Mouse (Mus musculus): ENCODE measurements at regions not wholly inside any gene's neighbourhood (a gene's known extent, or its start where the extent isn't known, plus 50 kb on each side); places are given as distances from the start of the nearest gene placed in this dataset.
A peak's percentile ranks its signal among the peaks of the same experiment; 100 is the strongest.

DNA sequence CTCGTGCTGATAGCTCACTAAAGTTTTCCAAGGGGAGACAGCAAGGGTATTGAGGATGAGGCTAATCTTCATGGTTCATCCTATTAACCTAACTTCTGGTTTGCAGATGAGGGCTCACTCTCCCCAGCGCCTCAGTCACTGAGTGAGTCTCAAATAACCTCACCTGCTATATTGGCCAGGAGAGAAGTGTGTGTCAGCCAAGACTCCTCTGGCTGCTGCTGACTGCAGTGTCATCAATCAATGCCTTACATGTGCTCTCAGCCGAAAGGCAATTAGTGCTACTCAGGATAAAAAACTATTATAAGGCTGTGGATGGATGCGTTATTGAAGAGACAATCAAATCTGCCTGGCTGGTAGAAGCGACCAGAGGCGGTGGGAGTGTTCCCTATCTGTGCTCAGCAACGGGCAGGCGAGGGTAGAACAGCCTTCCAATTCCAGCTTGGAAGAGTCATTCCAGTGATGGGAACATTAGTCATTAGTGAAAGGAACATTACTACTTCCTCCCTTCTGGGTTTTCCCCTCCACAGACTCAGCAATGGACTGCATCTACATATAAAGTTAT is 96.4 kb downstream of the Grpr start:
- no peak overlapping the region for H3K27ac ChIP-seq (replicated peaks; ENCODE audit: insufficient read depth, low read depth, low read length)
- no peak overlapping the region for H3K4me3 ChIP-seq (ENCODE audit: insufficient read depth, low read depth, low read length)
- H3K36me3 ChIP-seq (ENCODE audit: control insufficient read depth, insufficient read depth, low read length) = no peaks in the 10 kb centered on the region
- H3K4me1 ChIP-seq (ENCODE audit: control insufficient read depth, insufficient read depth, low read length) = no peaks in the 10 kb centered on the region
- TF ChIP-seq POLR2A (IDR thresholded peaks at IDR 0.05; ENCODE audit: extremely low read depth, insufficient read depth, low read length) (no peak), CTCF (IDR thresholded peaks at IDR 0.05; ENCODE audit: low read depth, low read length) (no peak)
- no peaks in the 10 kb centered on the region for H3K27me3 ChIP-seq (ENCODE audit: control insufficient read depth, insufficient read depth, low read length)
- H3K9ac ChIP-seq (ENCODE audit: low read depth, low read length) = no peak overlapping the region
- H3K79me2 ChIP-seq (ENCODE audit: control insufficient read depth, insufficient read depth, low read length) = no peaks in the 10 kb centered on the region
- DNase-seq (ENCODE audit: extremely low read depth, low read depth, low spot score) = no peak
- WGBS = 75% methylated on average over 8 of the region's 8 CpGs

DNA sequence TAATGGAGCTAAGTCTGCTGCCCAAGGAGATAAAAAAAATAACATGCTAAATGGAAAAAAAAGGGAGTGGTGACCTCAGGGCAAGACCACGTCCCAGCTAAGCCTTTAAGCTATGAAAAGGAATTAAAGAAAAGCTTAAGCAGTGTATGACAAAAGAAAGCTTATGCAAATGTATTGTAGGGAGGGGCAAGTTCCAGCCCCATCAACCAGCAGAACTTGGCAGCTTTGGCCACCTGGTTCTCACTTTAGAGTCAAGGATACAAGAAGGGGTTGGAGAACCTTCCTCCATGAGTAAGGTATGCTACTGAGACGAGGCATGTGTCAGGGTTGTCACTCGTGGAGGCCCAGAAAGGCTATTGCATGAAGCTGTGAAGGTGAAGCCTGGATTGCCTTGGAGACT is 143.9 kb downstream of the Grpr start:
- Histone ChIP-seq H3K27ac (replicated peaks; ENCODE audit: insufficient read depth, low read depth, low read length) (no peak overlapping the region), H3K79me2 (ENCODE audit: control insufficient read depth, insufficient read depth, low read length) (no peaks in the 10 kb centered on the region), H3K36me3 (ENCODE audit: control insufficient read depth, insufficient read depth, low read length) (no peaks in the 10 kb centered on the region), H3K9ac (ENCODE audit: low read depth, low read length) (no peak overlapping the region), H3K4me1 (ENCODE audit: control insufficient read depth, insufficient read depth, low read length) (no peaks in the 10 kb centered on the region), H3K27me3 (ENCODE audit: control insufficient read depth, insufficient read depth, low read length) (no peaks in the 10 kb centered on the region), H3K4me3 (ENCODE audit: insufficient read depth, low read depth, low read length) (no peak overlapping the region)
- TF ChIP-seq CTCF (IDR thresholded peaks at IDR 0.05; ENCODE audit: low read depth, low read length) = no peak
- TF ChIP-seq POLR2A (IDR thresholded peaks at IDR 0.05; ENCODE audit: extremely low read depth, insufficient read depth, low read length) = no peak
- 64% methylated on average over 3 of the region's 3 CpGs for WGBS
- DNase-seq (ENCODE audit: extremely low read depth, low read depth, low spot score) = no peak

DNA sequence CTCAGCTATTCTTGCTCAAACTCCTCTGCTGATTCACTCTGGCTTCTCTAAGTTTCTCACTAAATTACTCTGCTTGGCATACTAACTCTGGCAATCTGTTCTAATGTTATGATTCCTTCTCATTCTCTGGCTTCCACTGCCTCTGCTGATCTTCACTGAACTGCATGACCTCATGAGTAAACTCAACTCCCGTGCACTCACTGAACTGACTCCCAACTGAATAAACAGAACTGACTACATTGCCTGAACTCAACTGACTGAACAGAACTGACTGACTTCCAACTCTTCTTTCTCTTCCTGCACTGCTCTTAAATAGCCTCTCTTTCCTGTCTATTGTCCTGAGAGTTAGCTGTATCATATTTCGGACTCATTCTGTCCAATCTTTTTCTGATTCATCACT is 163.1 kb downstream of the Grpr start:
- 45% methylated on average over 2 of the region's 2 CpGs for WGBS
- H3K4me3 ChIP-seq (ENCODE audit: insufficient read depth, low read depth, low read length) = no peak overlapping the region

More for the DNA sequence above, 163.1 kb downstream of the Grpr start:
- DNase-seq (ENCODE audit: extremely low read depth, low read depth, low spot score) = peak; percentile 59
- Histone ChIP-seq H3K36me3 (ENCODE audit: control insufficient read depth, insufficient read depth, low read length) (no peaks in the 10 kb centered on the region), H3K4me1 (ENCODE audit: control insufficient read depth, insufficient read depth, low read length) (no peaks in the 10 kb centered on the region), H3K27ac (replicated peaks; ENCODE audit: insufficient read depth, low read depth, low read length) (no peak overlapping the region), H3K79me2 (ENCODE audit: control insufficient read depth, insufficient read depth, low read length) (no peaks in the 10 kb centered on the region), H3K27me3 (ENCODE audit: control insufficient read depth, insufficient read depth, low read length) (no peaks in the 10 kb centered on the region), H3K9ac (ENCODE audit: low read depth, low read length) (no peak overlapping the region)
- TF ChIP-seq CTCF (IDR thresholded peaks at IDR 0.05; ENCODE audit: low read depth, low read length) (no peak), POLR2A (IDR thresholded peaks at IDR 0.05; ENCODE audit: extremely low read depth, insufficient read depth, low read length) (no peak)

All from liver, adult 2 months (tissue).